Mouse (Mus musculus): ENCODE data around the gene Sox30. TPM values are rescaled to one million over a fixed set of nuclear protein-coding genes. Genes with fewer than 3 reads are reported as not detected.

The Sox30 gene
- 0.22 and 0.28 TPM in 2 replicates for polyA plus RNA-seq (2015; fragmentation: Nextera tagmentation; extraction: Ambion mirVana)

GRCm38 (mm10) chr11:45979946-45980892, at the start of gene Sox30:
Gene Sox30, plus strand, starts transcription at chr11:45980310.

GRCm38 (mm10) chr11:45944643-45945156, 35.4 kb upstream of the Sox30 start, which contains the start of gene Lsm11:
Gene Lsm11, minus strand, starts transcription at chr11:45944935.

DNA sequence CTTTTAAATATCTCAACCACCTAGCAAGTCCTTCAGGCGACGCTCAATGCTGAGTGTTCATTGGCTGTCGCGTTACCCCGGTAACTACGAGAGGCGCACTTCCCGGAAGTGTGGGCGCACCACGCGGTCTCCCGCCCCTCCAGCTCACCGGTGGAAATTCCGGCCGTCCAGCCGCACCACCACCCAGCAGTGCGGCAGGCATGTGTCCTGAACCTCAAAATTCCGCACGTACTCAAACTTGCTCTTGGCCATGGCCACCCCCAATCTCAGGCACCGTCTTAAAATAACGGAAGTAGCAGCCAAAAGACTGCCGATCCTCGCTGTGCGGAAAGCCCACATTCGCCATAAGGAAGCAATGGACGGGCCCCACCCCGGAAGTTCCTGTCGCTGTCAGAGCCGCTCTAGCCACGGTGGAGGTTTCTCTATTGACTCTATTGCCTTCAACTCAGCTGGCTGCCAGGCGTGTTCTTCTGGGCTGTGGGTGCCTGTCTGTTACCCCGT, 24.9 kb upstream of the Sox30 start, which contains the start of gene Thg1l:
Thg1l (minus strand) TSS at position 368 of the 501 bp plus-strand sequence.

DNA sequence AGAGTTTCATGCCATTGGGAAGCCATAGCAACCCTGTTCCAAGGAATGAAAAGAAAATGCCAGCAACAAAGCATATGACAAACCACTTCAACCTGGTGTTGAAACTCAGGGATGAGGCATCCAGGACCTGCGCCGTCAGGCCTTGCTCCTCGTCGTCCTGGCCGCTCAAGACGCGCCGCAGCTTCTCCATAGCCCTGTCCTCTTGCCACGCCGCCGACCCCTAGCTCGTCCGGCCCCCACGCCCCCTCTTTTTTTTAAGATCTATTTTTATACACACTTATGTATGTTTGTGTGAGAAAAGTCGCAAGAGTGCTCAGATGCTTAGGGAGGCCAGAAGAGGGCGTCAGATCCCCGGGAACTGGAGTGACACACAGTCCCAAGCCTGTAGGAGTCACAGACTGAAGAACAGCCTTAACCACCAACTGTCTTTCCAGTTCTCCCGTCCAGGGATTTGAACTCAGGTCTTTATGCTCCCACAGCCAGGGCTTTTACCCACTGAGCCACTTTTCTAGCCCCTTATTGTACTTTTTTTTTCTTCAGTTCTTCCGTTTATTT, 72.1 kb downstream of the Sox30 start, which contains the start of gene Gm12166:
Gm12166 (minus strand) TSS at position 217 of the 555 bp plus-strand sequence.

DNA sequence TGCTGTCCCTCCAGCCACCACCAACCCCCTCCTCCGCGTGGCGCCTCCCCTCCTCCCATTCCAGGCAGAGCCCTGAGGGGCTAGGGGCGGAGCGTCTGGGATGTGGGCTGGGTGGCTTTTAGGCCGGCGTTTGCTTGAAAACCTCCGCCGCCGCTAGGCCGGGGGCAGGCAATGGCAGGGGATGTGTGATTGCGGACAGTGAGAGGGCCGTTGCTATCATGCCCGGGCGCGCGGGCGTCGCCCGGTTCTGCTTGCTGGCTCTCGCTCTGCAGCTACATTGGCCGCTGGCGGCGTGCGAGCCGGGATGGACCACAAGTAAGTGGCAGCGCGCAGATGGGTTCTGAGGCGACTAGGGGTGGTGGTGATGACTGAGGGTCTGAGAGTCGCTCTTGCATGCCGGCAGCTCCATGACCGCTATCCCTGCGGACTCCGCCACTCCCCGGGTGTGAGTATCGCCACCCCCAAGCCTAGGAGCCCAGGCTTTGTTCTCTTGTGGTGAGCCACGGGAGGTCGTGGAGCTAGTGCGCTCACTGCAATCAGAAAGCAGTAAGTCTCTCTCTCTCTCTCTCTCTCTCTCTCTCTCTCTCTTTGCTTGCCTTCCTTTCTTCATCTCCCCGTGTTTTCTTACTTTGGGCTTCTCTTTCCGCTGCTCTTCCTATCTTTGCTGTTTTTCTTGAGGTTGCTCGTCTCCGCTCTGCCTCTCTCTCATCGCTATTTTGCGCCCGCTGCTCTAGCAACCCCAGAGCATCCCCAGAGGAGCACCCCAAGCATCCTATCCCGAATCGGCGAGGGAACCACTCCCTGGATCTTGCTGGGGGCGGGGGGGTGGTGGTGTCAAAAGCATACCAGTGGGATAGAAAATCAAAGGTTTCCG, 76.0 kb downstream of the Sox30 start, which contains the start of gene Adam19:
Adam19 (plus strand) TSS at position 97 of the 874 bp plus-strand sequence.

Other genes with a start within 250 kb of the Sox30 start
- 43.0 and 57.2 TPM in 2 replicates for gene Clint1, start 128.3 kb upstream of the Sox30 start, polyA plus RNA-seq (2015; fragmentation: Nextera tagmentation; extraction: Ambion mirVana)
- gene Lsm11, start 35.4 kb upstream of the Sox30 start, polyA plus RNA-seq (2015; fragmentation: Nextera tagmentation; extraction: Ambion mirVana): 4.8 and 5.3 TPM in 2 replicates
- gene Thg1l, start 24.8 kb upstream of the Sox30 start, polyA plus RNA-seq (2015; fragmentation: Nextera tagmentation; extraction: Ambion mirVana): 4.9 and 9.8 TPM in 2 replicates
- 11.1 and 12.8 TPM in 2 replicates for gene Gm12166, start 72.0 kb downstream of the Sox30 start, polyA plus RNA-seq (2015; fragmentation: Nextera tagmentation; extraction: Ambion mirVana)
- 3.6 and 7.8 TPM in 2 replicates for gene Adam19, start 75.7 kb downstream of the Sox30 start, polyA plus RNA-seq (2015; fragmentation: Nextera tagmentation; extraction: Ambion mirVana)
- 0.11 and 0.17 TPM in 2 replicates for gene Nipal4, start 186.2 kb downstream of the Sox30 start, polyA plus RNA-seq (2015; fragmentation: Nextera tagmentation; extraction: Ambion mirVana)